Mouse (Mus musculus) intestine, embryonic 15.5 days (tissue): ENCODE measurements at regions not wholly inside any gene's neighbourhood (a gene's known extent, or its start where the extent isn't known, plus 50 kb on each side); places are given as distances from the start of the nearest gene placed in this dataset.

Source experiments
- ATAC-seq: fragments of 200-750 bp; cut with Nextera tagmentation; 2 replicates; pipeline ENCODE4 v1.8.0; 2017; ENCODE audit warnings: moderate TSS enrichment, moderate library complexity
- H3K27ac ChIP-seq: fragments of 300-500 bp; sonication (generic); 2 replicates; pipeline ENCODE4 v1.5.1; 2015; ENCODE audit warnings: mild to moderate bottlenecking, inconsistent platforms
- H3K27me3 ChIP-seq: fragments of 300-500 bp; sonication (generic); replicated peaks from 2 replicates; pipeline ENCODE4 v1.6.1; 2015; ENCODE audit warnings: inconsistent platforms
- H3K36me3 ChIP-seq: fragments of 300-500 bp; sonication (generic); 2 replicates; pipeline ENCODE4 v1.6.1; 2015; ENCODE audit warnings: inconsistent platforms
- H3K4me1 ChIP-seq: fragments of 300-500 bp; sonication (generic); replicated peaks from 2 replicates; pipeline ENCODE4 v1.6.1; 2015; ENCODE audit warnings: inconsistent platforms
- H3K4me2 ChIP-seq: fragments of 300-500 bp; sonication (generic); replicated peaks from 2 replicates; pipeline ENCODE4 v1.6.1; 2015; ENCODE audit warnings: mild to moderate bottlenecking, inconsistent platforms
- H3K4me3 ChIP-seq: fragments of 300-500 bp; sonication (generic); replicated peaks from 2 replicates; pipeline ENCODE4 v1.5.1; 2015; ENCODE audit warnings: inconsistent platforms
- H3K9ac ChIP-seq: fragments of 300-500 bp; sonication (generic); 2 replicates; pipeline ENCODE4 v1.6.1; 2015; ENCODE audit warnings: inconsistent platforms
- H3K9me3 ChIP-seq: fragments of 300-500 bp; sonication (generic); 2 replicates; pipeline ENCODE4 v1.6.1; 2016; ENCODE audit warnings: inconsistent platforms
- WGBS: fragments of 180-500 bp; shearing (Covaris S2); methylation state at CpG from one replicate; pipeline ENCODE4 v1.1.7; 2015; 5-methylcytosine and 5-hydroxymethylcytosine counted together

GRCm38 (mm10) chr14:29839576-29839975 lies 117.9 kb upstream of the Cacna2d3 start:
- Histone ChIP-seq H3K27me3 (no peaks in the 10 kb centered on the region), H3K36me3 (no peaks in the 10 kb centered on the region), H3K9ac (no peak overlapping the region), H3K4me1 (no peaks in the 10 kb centered on the region), H3K4me2 (no peak overlapping the region), H3K9me3 (no peaks in the 10 kb centered on the region), H3K4me3 (no peak overlapping the region), H3K27ac (no peak overlapping the region)
- no peak for ATAC-seq
- 85% methylated on average over 3 of the region's 3 CpGs for WGBS

- H3K9me3 ChIP-seq = no peaks in the 10 kb centered on the region
- WGBS = 78% methylated on average over 7 of the region's 7 CpGs
- H3K4me1 ChIP-seq = no peaks in the 10 kb centered on the region
- ATAC-seq = no peak
- no peak overlapping the region for H3K4me2 ChIP-seq
- H3K36me3 ChIP-seq = no peaks in the 10 kb centered on the region
- H3K27me3 ChIP-seq = no peaks in the 10 kb centered on the region
- no peak overlapping the region for H3K27ac ChIP-seq
- no peak overlapping the region for H3K9ac ChIP-seq
- H3K4me3 ChIP-seq = no peak overlapping the region
Measured at GRCm38 (mm10) chr14:29841361-29842117, 119.9 kb upstream of the Cacna2d3 start.

- H3K36me3 ChIP-seq = no peaks in the 10 kb centered on the region
- H3K27me3 ChIP-seq = peaks cover 4% of the 10 kb centered on the region; the same call in 1 of the 2 replicates
- H3K4me1 ChIP-seq = no peaks in the 10 kb centered on the region
- H3K4me2 ChIP-seq = no peak overlapping the region
- H3K9ac ChIP-seq = no peak overlapping the region
- 90% methylated on average over 7 of the region's 7 CpGs for WGBS
- H3K27ac ChIP-seq = no peak overlapping the region
- H3K4me3 ChIP-seq = no peak overlapping the region
- H3K9me3 ChIP-seq = no peaks in the 10 kb centered on the region
- ATAC-seq = no peak
Measured at GRCm38 (mm10) chr14:29847661-29848060, 120.4 kb upstream of the Selenok start.

- WGBS = 72% methylated on average over 5 of the region's 5 CpGs
- no peak overlapping the region for H3K4me2 ChIP-seq
- H3K27ac ChIP-seq = no peak overlapping the region
- H3K36me3 ChIP-seq = no peaks in the 10 kb centered on the region
- no peak overlapping the region for H3K4me3 ChIP-seq
- peaks cover 4% of the 10 kb centered on the region; the same call in 1 of the 2 replicates for H3K27me3 ChIP-seq
- H3K9ac ChIP-seq = no peak overlapping the region
- H3K4me1 ChIP-seq = no peaks in the 10 kb centered on the region
- ATAC-seq = no peak
- H3K9me3 ChIP-seq = no peaks in the 10 kb centered on the region
Measured at GRCm38 (mm10) chr14:29851286-29851685, 116.8 kb upstream of the Selenok start.

GRCm38 (mm10) chr14:29851956-29852725 lies 116.0 kb upstream of the Selenok start:
- WGBS = 78% methylated on average over 11 of the region's 11 CpGs
- H3K36me3 ChIP-seq = no peaks in the 10 kb centered on the region
- peaks cover 4% of the 10 kb centered on the region; the same call in 1 of the 2 replicates for H3K27me3 ChIP-seq
- no peak overlapping the region for H3K9ac ChIP-seq
- H3K4me2 ChIP-seq = no peak overlapping the region
- no peaks in the 10 kb centered on the region for H3K4me1 ChIP-seq
- H3K4me3 ChIP-seq = no peak overlapping the region
- H3K9me3 ChIP-seq = no peaks in the 10 kb centered on the region
- H3K27ac ChIP-seq = no peak overlapping the region
- no peak for ATAC-seq

GRCm38 (mm10) chr14:29862032-29862431 lies 106.1 kb upstream of the Selenok start:
- no peak for ATAC-seq
- H3K27ac ChIP-seq = no peak overlapping the region
- WGBS = 96% methylated on average over 1 of the region's 1 CpGs
- H3K4me3 ChIP-seq = no peak overlapping the region
- no peak overlapping the region for H3K9ac ChIP-seq
- H3K9me3 ChIP-seq = no peaks in the 10 kb centered on the region
- no peaks in the 10 kb centered on the region for H3K36me3 ChIP-seq
- no peaks in the 10 kb centered on the region for H3K4me1 ChIP-seq
- H3K4me2 ChIP-seq = no peak overlapping the region
- peaks cover 23% of the 10 kb centered on the region for H3K27me3 ChIP-seq

GRCm38 (mm10) chr14:29866455-29867275 lies 101.4 kb upstream of the Selenok start:
- no peaks in the 10 kb centered on the region for H3K9me3 ChIP-seq
- H3K4me3 ChIP-seq = no peak overlapping the region
- 71% methylated on average over 7 of the region's 7 CpGs for WGBS
- H3K4me1 ChIP-seq = no peaks in the 10 kb centered on the region
- no peak for ATAC-seq
- peaks cover 24% of the 10 kb centered on the region for H3K27me3 ChIP-seq
- no peak overlapping the region for H3K9ac ChIP-seq
- H3K4me2 ChIP-seq = no peak overlapping the region
- no peaks in the 10 kb centered on the region for H3K36me3 ChIP-seq
- no peak overlapping the region for H3K27ac ChIP-seq

- H3K4me1 ChIP-seq = no peaks in the 10 kb centered on the region
- 37% methylated on average over 6 of the region's 6 CpGs for WGBS
- no peaks in the 10 kb centered on the region for H3K36me3 ChIP-seq
- H3K27me3 ChIP-seq = peaks cover 24% of the 10 kb centered on the region
- H3K27ac ChIP-seq = no peak overlapping the region
- no peak overlapping the region for H3K9ac ChIP-seq
- H3K4me3 ChIP-seq = no peak overlapping the region
- no peak overlapping the region for H3K4me2 ChIP-seq
- ATAC-seq = peak; percentile 77
- no peaks in the 10 kb centered on the region for H3K9me3 ChIP-seq
Measured at GRCm38 (mm10) chr14:29867311-29867710, 100.8 kb upstream of the Selenok start.

GRCm38 (mm10) chr14:29869930-29870329 lies 98.2 kb upstream of the Selenok start:
- peaks cover 11% of the 10 kb centered on the region; the same call in 1 of the 2 replicates for H3K27me3 ChIP-seq
- no peak overlapping the region for H3K4me3 ChIP-seq
- no peaks in the 10 kb centered on the region for H3K4me1 ChIP-seq
- no peaks in the 10 kb centered on the region for H3K9me3 ChIP-seq
- no peak overlapping the region for H3K27ac ChIP-seq
- H3K9ac ChIP-seq = no peak overlapping the region
- no peak for ATAC-seq
- no peaks in the 10 kb centered on the region for H3K36me3 ChIP-seq
- WGBS = 66% methylated on average over 9 of the region's 9 CpGs
- H3K4me2 ChIP-seq = no peak overlapping the region

- Histone ChIP-seq H3K4me1 (no peaks in the 10 kb centered on the region), H3K4me3 (no peak overlapping the region), H3K4me2 (no peak overlapping the region), H3K27me3 (peaks cover 3% of the 10 kb centered on the region; the same call in 1 of the 2 replicates), H3K36me3 (no peaks in the 10 kb centered on the region), H3K9me3 (no peaks in the 10 kb centered on the region), H3K27ac (no peak overlapping the region), H3K9ac (no peak overlapping the region)
- ATAC-seq = no peak
- 90% methylated on average over 4 of the region's 4 CpGs for WGBS
Measured at GRCm38 (mm10) chr14:29876668-29877067, 91.4 kb upstream of the Selenok start.

GRCm38 (mm10) chr14:29877671-29878422 lies 90.3 kb upstream of the Selenok start:
- no peaks in the 10 kb centered on the region for H3K9me3 ChIP-seq
- H3K27me3 ChIP-seq = peaks cover 3% of the 10 kb centered on the region; the same call in 1 of the 2 replicates
- WGBS = 57% methylated on average over 11 of the region's 11 CpGs
- no peak overlapping the region for H3K4me3 ChIP-seq
- H3K4me1 ChIP-seq = no peaks in the 10 kb centered on the region
- no peak overlapping the region for H3K27ac ChIP-seq
- no peak overlapping the region for H3K4me2 ChIP-seq
- H3K9ac ChIP-seq = no peak overlapping the region
- no peaks in the 10 kb centered on the region for H3K36me3 ChIP-seq
- ATAC-seq = 0 out of 2 replicates have a peak, but pooled peaks have one; percentile 43
